Mouse (Mus musculus) testis, adult 2 months (tissue): ENCODE results near the gene Carmil1. TPM values are rescaled to one million over a fixed set of nuclear protein-coding genes. Genes with fewer than 3 reads are reported as not detected.

Experiments
- H3K27ac ChIP-seq: fragments of 200-500 bp; 2 replicates; pipeline ENCODE4 v1.5.1; 2012; ENCODE audit warnings: low read depth, low read length; ENCODE audit not compliant: control insufficient read depth, insufficient read depth
- H3K27me3 ChIP-seq: fragments of 200-500 bp; 2 replicates; pipeline ENCODE4 v1.6.1; 2012; ENCODE audit warnings: mild to moderate bottlenecking, low read length, moderate library complexity; ENCODE audit not compliant: control insufficient read depth, insufficient read depth
- H3K36me3 ChIP-seq: fragments of 200-500 bp; 2 replicates; pipeline ENCODE4 v1.6.1; 2012; ENCODE audit warnings: mild to moderate bottlenecking, low read length; ENCODE audit not compliant: control insufficient read depth, insufficient read depth
- H3K4me1 ChIP-seq: fragments of 200-500 bp; 2 replicates; pipeline ENCODE4 v1.6.1; 2012; ENCODE audit warnings: low read length; ENCODE audit not compliant: control insufficient read depth, insufficient read depth
- H3K4me3 ChIP-seq: fragments of 200-500 bp; 2 replicates; pipeline ENCODE4 v1.5.1; 2012; ENCODE audit warnings: low read depth, mild to moderate bottlenecking, low read length, moderate library complexity, mixed read lengths; ENCODE audit not compliant: control insufficient read depth
- CTCF ChIP-seq: fragments of 200-500 bp; IDR thresholded peaks from 2 replicates; pipeline ENCODE4 v1.5.1; 2012; ENCODE audit warnings: low read depth, mild to moderate bottlenecking, inconsistent platforms, low read length, moderate library complexity; ENCODE audit not compliant: control insufficient read depth, insufficient read depth, insufficient replicate concordance
- POLR2A ChIP-seq: fragments of 200-500 bp; IDR thresholded peaks from 2 replicates; pipeline ENCODE4 v1.6.1; 2012; ENCODE audit warnings: low read depth, mild to moderate bottlenecking, inconsistent platforms, low read length, moderate library complexity; ENCODE audit not compliant: control insufficient read depth
- polyA plus RNA-seq: library from polyadenylated mRNA; depleted of rRNA; stranded (reverse); fragments of >200 nt; gene quantifications from 2 replicates; pipeline ENCODE4 v1.2.3, GENCODE M21; 2012

Carmil1 gene
- polyA plus RNA-seq, 1 experiment: 32.8 TPM

GRCm38 (mm10) chr13:24199861-24200543 lies 80.6 kb downstream of the Carmil1 start:
- no peak overlapping the region for H3K27ac ChIP-seq
- H3K27me3 ChIP-seq: no peaks in the 10 kb centered on the region
- no peaks in the 10 kb centered on the region for H3K36me3 ChIP-seq
- TF ChIP-seq POLR2A: no peak
- TF ChIP-seq CTCF: no peak
- no peaks in the 10 kb centered on the region for H3K4me1 ChIP-seq
- H3K4me3 ChIP-seq: no peak overlapping the region

GRCm38 (mm10) chr13:24198396-24198924 lies 82.1 kb downstream of the Carmil1 start:
- H3K27ac ChIP-seq: no peak overlapping the region
- no peaks in the 10 kb centered on the region for H3K27me3 ChIP-seq
- no peak for TF ChIP-seq POLR2A
- TF ChIP-seq CTCF: no peak
- no peak overlapping the region for H3K4me3 ChIP-seq
- H3K4me1 ChIP-seq: no peaks in the 10 kb centered on the region
- no peaks in the 10 kb centered on the region for H3K36me3 ChIP-seq

GRCm38 (mm10) chr13:24195371-24195770 lies 85.2 kb downstream of the Carmil1 start:
- no peak overlapping the region for H3K4me3 ChIP-seq
- H3K36me3 ChIP-seq: no peaks in the 10 kb centered on the region
- TF ChIP-seq CTCF (no peak), POLR2A (no peak)
- no peaks in the 10 kb centered on the region for H3K4me1 ChIP-seq
- no peak overlapping the region for H3K27ac ChIP-seq
- no peaks in the 10 kb centered on the region for H3K27me3 ChIP-seq

GRCm38 (mm10) chr13:24194018-24194417 lies 86.6 kb downstream of the Carmil1 start:
- Histone ChIP-seq H3K4me3 (no peak overlapping the region), H3K27me3 (no peaks in the 10 kb centered on the region), H3K27ac (no peak overlapping the region), H3K36me3 (no peaks in the 10 kb centered on the region), H3K4me1 (no peaks in the 10 kb centered on the region)
- TF ChIP-seq CTCF (peak; percentile 95; the same call in 1 of the 2 replicates), POLR2A (no peak)

- Histone ChIP-seq H3K4me1 (no peaks in the 10 kb centered on the region), H3K4me3 (no peak overlapping the region), H3K27me3 (no peaks in the 10 kb centered on the region), H3K27ac (no peak overlapping the region), H3K36me3 (no peaks in the 10 kb centered on the region)
- TF ChIP-seq POLR2A: no peak
- TF ChIP-seq CTCF: no peak
Measured at GRCm38 (mm10) chr13:24190875-24191663, 89.5 kb downstream of the Carmil1 start.

- Histone ChIP-seq H3K4me3 (no peak overlapping the region), H3K4me1 (no peaks in the 10 kb centered on the region), H3K27me3 (no peaks in the 10 kb centered on the region), H3K36me3 (no peaks in the 10 kb centered on the region), H3K27ac (no peak overlapping the region)
- TF ChIP-seq POLR2A (no peak), CTCF (no peak)
Measured at GRCm38 (mm10) chr13:24187026-24187425, 93.6 kb downstream of the Carmil1 start.

GRCm38 (mm10) chr13:24185641-24186040 lies 95.0 kb downstream of the Carmil1 start:
- H3K27ac ChIP-seq: no peak overlapping the region
- no peaks in the 10 kb centered on the region for H3K27me3 ChIP-seq
- no peaks in the 10 kb centered on the region for H3K36me3 ChIP-seq
- TF ChIP-seq POLR2A (no peak), CTCF (no peak)
- no peak overlapping the region for H3K4me3 ChIP-seq
- H3K4me1 ChIP-seq: no peaks in the 10 kb centered on the region
